Mouse (Mus musculus) cerebellum, adult (tissue): ENCODE data around the gene Dynlt1c.
"Not testable (repeated sequence)": the region's sequence is repeated elsewhere in the genome, so short reads cannot be mapped to it uniquely, and the experiment has no call there.

Experiments used
- ATAC-seq: cut with Nextera tagmentation; 2 replicates; pipeline ENCODE4 v1.9.2; 2017; ENCODE audit warnings: mild to moderate bottlenecking, moderate library complexity, mixed read lengths; ENCODE audit not compliant: insufficient number of reproducible peaks, low FRiP score, low TSS enrichment

Dynlt1c gene

GRCm38 (mm10) chr17:6617689-6618400, 16.4 kb downstream of the Dynlt1c start:
- ATAC-seq = not testable (repeated sequence)

GRCm38 (mm10) chr17:6619271-6619670, 17.8 kb downstream of the Dynlt1c start:
- ATAC-seq = not testable (repeated sequence)

GRCm38 (mm10) chr17:6620035-6620434, 18.6 kb downstream of the Dynlt1c start:
- not testable (repeated sequence) for ATAC-seq

GRCm38 (mm10) chr17:6620730-6621451, 19.4 kb downstream of the Dynlt1c start:
- ATAC-seq = peak; percentile 78

- ATAC-seq = not testable (repeated sequence)
Observed at GRCm38 (mm10) chr17:6621976-6622375, 20.5 kb downstream of the Dynlt1c start.

- not testable (repeated sequence) for ATAC-seq
Observed at GRCm38 (mm10) chr17:6624926-6625558, 23.6 kb downstream of the Dynlt1c start.

GRCm38 (mm10) chr17:6630398-6630797, 28.9 kb downstream of the Dynlt1c start:
- ATAC-seq = not testable (repeated sequence)

- not testable (repeated sequence) for ATAC-seq
Observed at GRCm38 (mm10) chr17:6632850-6633249, 31.4 kb downstream of the Dynlt1c start.

GRCm38 (mm10) chr17:6635781-6636180, 34.3 kb downstream of the Dynlt1c start:
- not testable (repeated sequence) for ATAC-seq

- no peak for ATAC-seq
Observed at GRCm38 (mm10) chr17:6636861-6637260, 35.4 kb downstream of the Dynlt1c start.

GRCm38 (mm10) chr17:6637434-6637833, 36.0 kb downstream of the Dynlt1c start:
- not testable (repeated sequence) for ATAC-seq

- not testable (repeated sequence) for ATAC-seq
Observed at GRCm38 (mm10) chr17:6638444-6638843, 37.0 kb downstream of the Dynlt1c start.

- ATAC-seq = peak; percentile 49; the same call in 1 of the 2 replicates
Observed at GRCm38 (mm10) chr17:6639486-6639885, 38.0 kb downstream of the Dynlt1c start.

GRCm38 (mm10) chr17:6640044-6640637, 38.7 kb downstream of the Dynlt1c start:
- not testable (repeated sequence) for ATAC-seq

- not testable (repeated sequence) for ATAC-seq
Observed at GRCm38 (mm10) chr17:6640771-6641429, 39.4 kb downstream of the Dynlt1c start.

GRCm38 (mm10) chr17:6644210-6644609, 42.7 kb downstream of the Dynlt1c start:
- ATAC-seq = not testable (repeated sequence)

GRCm38 (mm10) chr17:6644673-6645072, 43.2 kb downstream of the Dynlt1c start:
- not testable (repeated sequence) for ATAC-seq

- not testable (repeated sequence) for ATAC-seq
Observed at GRCm38 (mm10) chr17:6645668-6646067, 44.2 kb downstream of the Dynlt1c start.

- not testable (repeated sequence) for ATAC-seq
Observed at GRCm38 (mm10) chr17:6646841-6647240, 45.4 kb downstream of the Dynlt1c start.

GRCm38 (mm10) chr17:6647452-6647851, 46.0 kb downstream of the Dynlt1c start:
- not testable (repeated sequence) for ATAC-seq
